Mouse (Mus musculus): Measurements from ENCODE around the gene Fndc8. TPM values are rescaled to one million over a fixed set of nuclear protein-coding genes. Genes with fewer than 3 reads are reported as not detected.

The Fndc8 gene
- polyA plus RNA-seq, 1 experiment from 2014 or later = 0.18 TPM

DNA sequence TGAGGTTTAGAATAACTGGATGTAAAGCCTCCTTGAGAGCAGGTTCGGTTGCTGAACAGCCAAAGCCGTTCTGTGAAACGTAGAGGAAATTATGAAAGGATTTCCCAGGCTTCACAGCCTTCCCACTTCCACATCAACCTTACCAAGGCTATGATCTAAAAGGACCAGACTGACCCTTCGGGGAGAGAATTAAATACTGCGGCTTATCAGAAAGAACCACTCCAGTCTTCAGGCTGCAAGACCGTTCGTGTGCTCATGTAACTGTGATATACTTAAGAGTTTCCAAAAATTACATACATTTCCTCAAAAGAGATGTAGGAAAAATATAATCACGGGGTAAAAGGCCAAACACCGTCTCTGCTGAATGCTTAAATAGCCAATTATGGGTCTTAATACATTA is 29.3 kb upstream of the Fndc8 start:
- Histone ChIP-seq H3K27ac (replicated peaks; ENCODE audit: low read depth, low read length) (no peak overlapping the region), H3K27me3 (ENCODE audit: control insufficient read depth, insufficient read depth, low read length) (no peaks in the 10 kb centered on the region), H3K4me2 (ENCODE audit: low read depth, low read length) (no peak overlapping the region), H3K36me3 (replicated peaks; ENCODE audit: control insufficient read depth, insufficient read depth, low read depth, low read length) (no peaks in the 10 kb centered on the region), H3K4me3 (ENCODE audit: low read depth, low read length) (no peak overlapping the region), H3K4me1 (ENCODE audit: control insufficient read depth, insufficient read depth, low read length) (no peaks in the 10 kb centered on the region), H3K9ac (replicated peaks; ENCODE audit: low read length) (no peak overlapping the region), H3K9me3 (replicated peaks; ENCODE audit: control insufficient read depth, low read length) (no peaks in the 10 kb centered on the region)
- DNase-seq (ENCODE audit: low spot score) (no peak), ATAC-seq (replicated peaks; ENCODE audit: insufficient number of reproducible peaks, low FRiP score, low TSS enrichment, low read depth) (no peak)
- WGBS = 75% methylated on average over 9 of the region's 9 CpGs

DNA sequence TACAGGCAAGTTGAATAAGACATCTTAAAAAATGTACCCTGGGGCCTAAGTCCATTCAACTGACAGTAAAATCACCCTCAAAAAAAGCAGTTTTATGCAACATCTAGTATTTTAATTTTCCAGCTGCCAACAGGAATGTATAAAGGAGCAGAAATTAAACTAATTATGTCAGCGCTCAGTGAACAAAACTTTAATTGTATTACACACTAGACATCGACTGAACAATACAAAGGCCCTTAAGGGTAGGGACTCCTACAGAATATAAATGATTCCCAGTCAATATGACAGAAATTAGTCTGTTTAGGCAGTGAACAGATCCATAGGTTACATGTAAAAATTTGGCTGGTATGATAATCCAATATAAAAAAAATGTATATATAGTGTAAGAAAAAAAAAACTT is 28.9 kb upstream of the Fndc8 start:
- H3K4me2 ChIP-seq (ENCODE audit: low read depth, low read length) = no peak overlapping the region
- H3K9ac ChIP-seq (replicated peaks; ENCODE audit: low read length) = no peak overlapping the region
- H3K4me3 ChIP-seq (ENCODE audit: low read depth, low read length) = no peak overlapping the region
- no peaks in the 10 kb centered on the region for H3K27me3 ChIP-seq (ENCODE audit: control insufficient read depth, insufficient read depth, low read length)
- ATAC-seq (replicated peaks; ENCODE audit: insufficient number of reproducible peaks, low FRiP score, low TSS enrichment, low read depth) = no peak
- WGBS = 66% methylated on average over 2 of the region's 2 CpGs
- H3K36me3 ChIP-seq (replicated peaks; ENCODE audit: control insufficient read depth, insufficient read depth, low read depth, low read length) = no peaks in the 10 kb centered on the region
- DNase-seq (ENCODE audit: low spot score) = no peak
- H3K27ac ChIP-seq (replicated peaks; ENCODE audit: low read depth, low read length) = no peak overlapping the region
- H3K9me3 ChIP-seq (replicated peaks; ENCODE audit: control insufficient read depth, low read length) = no peaks in the 10 kb centered on the region
- H3K4me1 ChIP-seq (ENCODE audit: control insufficient read depth, insufficient read depth, low read length) = no peaks in the 10 kb centered on the region

DNA sequence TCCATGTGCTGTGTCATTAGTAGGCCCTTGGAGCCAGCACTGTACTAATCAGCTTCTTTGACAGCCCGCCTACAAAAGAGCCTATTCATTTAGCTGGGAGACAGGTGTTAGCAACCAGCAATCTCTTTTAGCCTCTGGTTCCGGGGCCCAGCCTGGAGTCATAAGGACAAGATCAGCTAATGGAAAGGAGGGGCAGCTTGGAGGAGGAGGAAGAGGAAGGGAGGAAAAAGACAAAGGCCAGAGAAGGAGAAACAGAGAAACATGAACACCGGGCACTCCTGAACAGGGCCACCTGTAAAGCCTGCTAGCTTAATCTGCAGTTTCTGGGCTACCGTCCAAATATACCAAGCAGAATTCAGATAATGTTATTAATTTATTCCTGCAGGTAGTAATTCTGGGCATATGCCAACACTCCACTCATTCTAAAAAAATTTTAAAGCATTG is 28.4 kb upstream of the Fndc8 start:
- DNase-seq (ENCODE audit: low spot score) (no peak), ATAC-seq (replicated peaks; ENCODE audit: insufficient number of reproducible peaks, low FRiP score, low TSS enrichment, low read depth) (no peak)
- H3K4me3 ChIP-seq (ENCODE audit: low read depth, low read length) = no peak overlapping the region
- H3K9ac ChIP-seq (replicated peaks; ENCODE audit: low read length) = no peak overlapping the region
- WGBS = 66% methylated on average over 4 of the region's 4 CpGs
- H3K36me3 ChIP-seq (replicated peaks; ENCODE audit: control insufficient read depth, insufficient read depth, low read depth, low read length) = no peaks in the 10 kb centered on the region
- H3K27me3 ChIP-seq (ENCODE audit: control insufficient read depth, insufficient read depth, low read length) = no peaks in the 10 kb centered on the region
- no peak overlapping the region for H3K27ac ChIP-seq (replicated peaks; ENCODE audit: low read depth, low read length)
- no peaks in the 10 kb centered on the region for H3K9me3 ChIP-seq (replicated peaks; ENCODE audit: control insufficient read depth, low read length)
- no peaks in the 10 kb centered on the region for H3K4me1 ChIP-seq (ENCODE audit: control insufficient read depth, insufficient read depth, low read length)
- H3K4me2 ChIP-seq (ENCODE audit: low read depth, low read length) = no peak overlapping the region

DNA sequence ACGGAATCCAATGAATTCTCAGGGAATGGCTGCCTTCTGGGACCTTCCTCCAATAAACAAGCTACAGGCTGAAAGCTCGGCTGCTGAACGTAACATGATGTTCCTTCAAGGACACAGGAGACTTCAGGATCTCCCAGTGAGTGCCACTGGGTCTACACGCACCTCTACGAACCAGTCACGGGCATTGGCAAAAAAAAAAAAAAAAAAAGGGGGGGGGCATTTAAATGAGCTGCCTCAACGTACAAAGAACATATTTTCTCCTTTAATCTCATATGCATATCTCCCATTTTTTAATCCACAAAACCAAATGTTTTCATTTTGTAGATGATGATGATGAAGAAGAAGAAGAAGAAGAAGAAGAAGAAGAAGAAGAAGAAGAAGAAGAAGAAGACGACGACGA is 26.0 kb upstream of the Fndc8 start:
- WGBS = 74% methylated on average over 10 of the region's 10 CpGs
- no peak overlapping the region for H3K9ac ChIP-seq (replicated peaks; ENCODE audit: low read length)
- H3K4me2 ChIP-seq (ENCODE audit: low read depth, low read length) = no peak overlapping the region
- H3K36me3 ChIP-seq (replicated peaks; ENCODE audit: control insufficient read depth, insufficient read depth, low read depth, low read length) = no peaks in the 10 kb centered on the region
- H3K27me3 ChIP-seq (ENCODE audit: control insufficient read depth, insufficient read depth, low read length) = no peaks in the 10 kb centered on the region
- no peak overlapping the region for H3K4me3 ChIP-seq (ENCODE audit: low read depth, low read length)
- H3K9me3 ChIP-seq (replicated peaks; ENCODE audit: control insufficient read depth, low read length) = no peaks in the 10 kb centered on the region
- no peaks in the 10 kb centered on the region; the same call in 1 of the 2 replicates for H3K4me1 ChIP-seq (ENCODE audit: control insufficient read depth, insufficient read depth, low read length)
- H3K27ac ChIP-seq (replicated peaks; ENCODE audit: low read depth, low read length) = no peak overlapping the region
- DNase-seq (ENCODE audit: low spot score) (no peak), ATAC-seq (replicated peaks; ENCODE audit: insufficient number of reproducible peaks, low FRiP score, low TSS enrichment, low read depth) (no peak)

DNA sequence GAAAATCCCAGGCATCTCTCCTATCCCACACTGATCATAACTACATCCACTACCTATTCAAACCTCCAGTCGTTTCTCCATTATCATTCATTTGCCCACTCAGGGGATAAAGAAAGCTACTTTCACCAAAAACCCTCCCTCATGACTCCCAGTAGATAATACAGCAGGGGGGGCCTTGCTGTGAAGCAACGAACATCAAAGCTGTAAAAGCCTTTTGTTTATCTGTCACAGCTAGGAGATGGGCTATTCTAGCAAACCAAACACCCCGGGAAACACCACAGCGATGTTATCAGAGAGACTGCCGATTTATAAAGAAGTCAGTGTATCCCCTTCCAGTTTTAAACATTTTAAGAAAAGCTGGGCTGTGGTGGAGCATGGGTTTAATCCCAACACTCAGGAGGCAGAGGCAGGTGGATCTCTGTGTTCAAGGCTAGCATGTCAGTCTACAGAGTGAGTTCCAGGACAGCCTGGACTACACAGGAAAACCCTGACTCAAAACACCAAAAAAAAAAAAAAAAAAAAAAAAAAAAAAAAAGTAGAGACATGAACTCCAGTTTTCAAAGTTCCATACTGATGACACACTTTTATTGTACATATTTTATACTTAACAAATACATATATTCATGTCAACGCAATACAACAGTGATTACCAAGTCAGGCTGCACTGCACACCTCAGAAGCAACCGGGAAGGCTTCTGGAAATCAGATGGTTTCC is 24.9 kb upstream of the Fndc8 start:
- DNase-seq (ENCODE audit: low spot score) (no peak), ATAC-seq (replicated peaks; ENCODE audit: insufficient number of reproducible peaks, low FRiP score, low TSS enrichment, low read depth) (no peak)
- Histone ChIP-seq H3K27me3 (ENCODE audit: control insufficient read depth, insufficient read depth, low read length) (no peaks in the 10 kb centered on the region), H3K4me2 (ENCODE audit: low read depth, low read length) (no peak overlapping the region), H3K36me3 (replicated peaks; ENCODE audit: control insufficient read depth, insufficient read depth, low read depth, low read length) (no peaks in the 10 kb centered on the region), H3K9ac (replicated peaks; ENCODE audit: low read length) (no peak overlapping the region), H3K27ac (replicated peaks; ENCODE audit: low read depth, low read length) (no peak overlapping the region), H3K9me3 (replicated peaks; ENCODE audit: control insufficient read depth, low read length) (no peaks in the 10 kb centered on the region), H3K4me3 (ENCODE audit: low read depth, low read length) (no peak overlapping the region), H3K4me1 (ENCODE audit: control insufficient read depth, insufficient read depth, low read length) (no peaks in the 10 kb centered on the region; the same call in 1 of the 2 replicates)
- 41% methylated on average over 7 of the region's 7 CpGs for WGBS

DNA sequence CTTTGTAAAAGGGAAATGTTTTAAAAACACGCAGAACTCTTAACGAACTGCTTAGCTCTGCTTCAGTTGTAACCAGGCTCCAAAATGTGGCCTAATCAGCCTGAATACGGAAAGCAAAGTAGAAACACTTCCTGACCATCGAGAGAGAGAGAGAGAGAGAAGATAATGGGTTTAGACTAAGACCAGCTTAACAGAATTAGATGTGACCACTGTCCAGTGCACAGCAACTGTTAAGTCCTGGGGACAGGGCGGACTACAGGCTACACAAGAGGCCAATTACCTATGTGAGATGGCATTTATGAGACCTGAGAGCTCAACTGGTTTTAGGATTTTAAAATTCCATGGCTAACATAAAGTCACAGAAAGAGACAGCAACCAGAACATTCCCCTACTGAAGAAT is 24.0 kb upstream of the Fndc8 start:
- Histone ChIP-seq H3K4me1 (ENCODE audit: control insufficient read depth, insufficient read depth, low read length) (no peaks in the 10 kb centered on the region; the same call in 1 of the 2 replicates), H3K27me3 (ENCODE audit: control insufficient read depth, insufficient read depth, low read length) (no peaks in the 10 kb centered on the region), H3K9me3 (replicated peaks; ENCODE audit: control insufficient read depth, low read length) (no peaks in the 10 kb centered on the region), H3K4me2 (ENCODE audit: low read depth, low read length) (no peak overlapping the region), H3K4me3 (ENCODE audit: low read depth, low read length) (no peak overlapping the region), H3K36me3 (replicated peaks; ENCODE audit: control insufficient read depth, insufficient read depth, low read depth, low read length) (no peaks in the 10 kb centered on the region), H3K9ac (replicated peaks; ENCODE audit: low read length) (no peak overlapping the region), H3K27ac (replicated peaks; ENCODE audit: low read depth, low read length) (no peak overlapping the region)
- DNase-seq (ENCODE audit: low spot score) = no peak
- 75% methylated on average over 5 of the region's 5 CpGs for WGBS
- ATAC-seq (replicated peaks; ENCODE audit: insufficient number of reproducible peaks, low FRiP score, low TSS enrichment, low read depth) = no peak

DNA sequence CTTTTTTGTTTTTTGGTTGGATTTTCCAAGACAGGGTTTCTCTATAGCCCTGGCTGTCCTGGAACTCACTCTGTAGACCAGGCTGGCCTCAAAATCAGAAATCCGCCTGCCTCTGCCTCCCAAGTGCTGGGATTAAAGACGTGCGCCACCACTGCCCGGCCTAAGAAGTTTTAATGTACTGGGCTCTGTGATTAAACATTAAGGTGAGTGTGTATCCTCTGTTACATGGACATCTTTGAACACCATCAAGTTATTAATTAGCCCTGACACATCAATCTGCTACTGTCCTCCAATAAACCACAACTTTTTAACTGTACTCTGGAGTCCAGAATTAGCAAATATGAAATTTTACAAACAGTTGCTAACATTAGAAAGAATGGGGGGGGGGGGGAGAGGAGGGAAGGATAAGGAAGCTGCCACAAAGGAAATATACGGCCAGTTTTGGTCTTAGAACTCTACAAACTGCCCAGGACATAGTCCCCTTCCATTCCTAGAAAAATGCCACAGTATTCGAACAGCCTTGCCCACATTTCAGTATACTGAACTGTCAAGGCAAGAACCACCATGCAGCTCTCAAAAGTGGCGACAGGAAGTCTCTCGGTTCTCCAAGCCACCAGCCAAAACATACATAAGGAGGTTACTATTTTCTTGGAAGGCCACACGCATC is 22.3 kb upstream of the Fndc8 start:
- peak overlapping the region; percentile 77; the same call in 1 of the 2 replicates for H3K4me3 ChIP-seq (ENCODE audit: low read depth, low read length)
- no peaks in the 10 kb centered on the region for H3K9me3 ChIP-seq (replicated peaks; ENCODE audit: control insufficient read depth, low read length)
- DNase-seq (ENCODE audit: low spot score) (no peak), ATAC-seq (replicated peaks; ENCODE audit: insufficient number of reproducible peaks, low FRiP score, low TSS enrichment, low read depth) (no peak)
- WGBS = 70% methylated on average over 9 of the region's 9 CpGs
- H3K27ac ChIP-seq (replicated peaks; ENCODE audit: low read depth, low read length) = no peak overlapping the region
- no peaks in the 10 kb centered on the region for H3K27me3 ChIP-seq (ENCODE audit: control insufficient read depth, insufficient read depth, low read length)
- no peaks in the 10 kb centered on the region; the same call in 1 of the 2 replicates for H3K4me1 ChIP-seq (ENCODE audit: control insufficient read depth, insufficient read depth, low read length)
- H3K9ac ChIP-seq (replicated peaks; ENCODE audit: low read length) = no peak overlapping the region
- no peaks in the 10 kb centered on the region for H3K36me3 ChIP-seq (replicated peaks; ENCODE audit: control insufficient read depth, insufficient read depth, low read depth, low read length)
- no peak overlapping the region; the same call in 1 of the 2 replicates for H3K4me2 ChIP-seq (ENCODE audit: low read depth, low read length)

Measured in embryonic facial prominence, embryonic 11.5 days (tissue).